Mouse (Mus musculus) kidney, postnatal 14 days (tissue): ENCODE measurements at regions not wholly inside any gene's neighbourhood (a gene's known extent, or its start where the extent isn't known, plus 50 kb on each side); places are given as distances from the start of the nearest gene placed in this dataset.
A peak's percentile ranks its signal among the peaks of the same experiment; 100 is the strongest.

Experiments used
- DNase-seq: peaks from one replicate; pipeline ENCODE4 v3.0.0; 2022; ENCODE audit warnings: mixed read lengths

DNA sequence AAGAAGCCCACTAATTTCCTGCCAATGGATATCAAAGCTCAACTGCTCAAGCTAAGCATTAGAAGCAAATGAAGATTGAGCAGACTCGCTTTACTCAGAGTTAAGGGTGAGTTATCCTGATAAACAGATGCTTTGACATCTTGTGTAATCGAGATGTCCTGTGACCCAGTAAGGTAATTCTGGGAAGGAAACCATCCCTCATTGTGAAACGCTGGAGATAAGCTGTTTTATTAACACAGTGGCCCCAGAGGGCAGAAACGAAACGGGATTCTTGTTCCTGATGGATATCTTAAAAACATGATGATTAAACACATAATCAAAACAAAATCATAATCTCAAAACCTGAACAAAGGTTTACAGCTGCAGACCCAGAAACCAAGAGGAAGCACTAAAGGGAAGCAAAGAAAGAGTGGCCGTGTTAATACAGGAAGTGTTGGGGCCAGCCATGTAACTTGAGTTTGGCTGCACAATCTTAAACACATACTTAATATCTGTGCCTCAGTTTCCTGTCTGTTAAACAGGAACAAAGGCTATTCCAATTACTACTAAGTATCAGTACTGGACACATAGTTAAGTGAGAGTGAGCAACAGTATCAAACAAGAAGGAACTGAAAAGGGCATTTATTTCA is 184.2 kb downstream of the Gm12728 start:
- no peak for DNase-seq

DNA sequence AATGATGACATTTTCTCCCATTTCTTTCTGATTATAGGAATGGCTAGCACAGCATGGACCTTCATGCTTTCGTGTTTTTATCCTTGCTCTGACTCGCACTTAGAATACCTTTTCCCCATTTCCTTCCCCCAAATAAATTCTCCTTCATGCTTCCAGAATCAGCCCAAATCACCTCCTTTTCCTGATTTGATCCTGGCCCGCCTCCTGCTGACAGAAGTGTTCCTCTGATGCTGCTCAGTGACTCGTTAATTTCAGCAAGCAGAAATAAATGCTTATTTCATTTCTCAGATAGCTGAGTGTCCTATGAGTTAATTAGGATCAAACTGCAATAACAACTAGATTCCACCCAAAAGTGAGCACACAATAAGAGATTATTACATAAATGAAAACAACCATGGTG is 185.3 kb downstream of the Gm12728 start:
- DNase-seq, result no peak

DNA sequence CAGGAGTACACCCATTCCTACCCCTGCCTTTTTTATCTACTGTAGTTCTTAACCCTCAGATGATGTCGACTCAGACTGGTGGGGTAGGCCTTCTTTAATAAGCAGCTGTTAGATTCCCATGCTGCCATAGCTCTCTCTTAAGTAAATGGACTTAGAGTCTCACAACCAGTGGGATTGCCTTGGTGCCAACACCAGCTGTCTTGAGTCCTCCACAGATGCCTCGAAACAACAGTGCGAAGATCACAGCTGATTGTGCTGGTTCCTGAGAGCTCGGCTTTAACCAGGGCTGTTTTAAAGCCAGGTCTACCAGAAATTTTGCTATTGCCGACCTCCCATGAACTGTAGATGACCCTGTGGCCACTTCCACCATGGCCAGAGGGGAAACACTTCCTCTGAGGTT is 189.4 kb downstream of the Gm12728 start:
- DNase-seq, result no peak

DNA sequence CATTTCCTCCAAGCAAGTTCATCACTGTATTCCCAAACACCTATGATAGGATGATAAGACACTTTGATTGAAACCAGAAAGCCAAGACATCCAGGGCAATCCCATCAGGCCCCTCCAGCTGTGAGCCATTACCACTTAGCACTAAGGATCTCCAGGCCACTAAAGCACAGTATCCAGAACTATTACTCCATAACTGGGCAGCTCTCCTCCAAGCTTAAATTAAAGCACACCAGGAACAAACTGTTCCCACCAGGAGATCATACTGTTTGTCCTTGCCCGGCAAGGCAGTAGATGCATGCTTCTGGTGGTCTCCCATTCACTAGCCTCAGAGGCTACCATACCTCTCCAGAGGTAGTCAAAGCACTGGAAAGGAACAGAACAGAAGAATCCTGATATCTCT is 193.3 kb downstream of the Gm12728 start:
- DNase-seq, result no peak

DNA sequence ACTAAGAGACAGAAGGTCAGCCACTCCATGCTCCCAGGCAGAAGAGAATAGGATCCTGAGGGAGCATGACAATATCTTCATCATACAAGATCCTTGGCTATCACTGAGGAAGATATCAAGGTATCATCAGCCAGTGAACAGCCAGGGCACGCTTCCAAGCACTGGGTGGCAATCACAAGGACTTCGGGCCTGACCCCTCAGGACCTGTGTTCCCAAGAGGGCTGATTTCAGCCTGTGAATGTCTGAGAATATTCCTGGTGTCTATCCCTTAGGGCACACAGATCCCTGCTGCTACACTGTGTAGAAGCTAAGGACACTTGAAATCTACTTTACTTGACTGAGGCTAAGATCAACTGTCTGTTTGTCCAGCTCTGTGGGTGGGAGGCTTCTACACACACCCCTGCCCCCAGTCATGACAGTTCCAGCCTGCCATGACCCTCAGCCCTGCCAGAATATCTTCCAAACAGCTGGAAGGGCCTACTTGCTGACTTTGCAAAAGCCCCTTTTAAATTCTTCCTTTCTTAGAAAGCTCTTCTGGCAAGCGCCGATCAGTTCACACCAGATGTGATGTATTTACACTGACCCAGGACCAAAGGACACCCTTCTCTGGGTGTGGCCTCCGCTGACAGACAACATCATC is 198.4 kb downstream of the Gm12728 start:
- peak; percentile 41 for DNase-seq

DNA sequence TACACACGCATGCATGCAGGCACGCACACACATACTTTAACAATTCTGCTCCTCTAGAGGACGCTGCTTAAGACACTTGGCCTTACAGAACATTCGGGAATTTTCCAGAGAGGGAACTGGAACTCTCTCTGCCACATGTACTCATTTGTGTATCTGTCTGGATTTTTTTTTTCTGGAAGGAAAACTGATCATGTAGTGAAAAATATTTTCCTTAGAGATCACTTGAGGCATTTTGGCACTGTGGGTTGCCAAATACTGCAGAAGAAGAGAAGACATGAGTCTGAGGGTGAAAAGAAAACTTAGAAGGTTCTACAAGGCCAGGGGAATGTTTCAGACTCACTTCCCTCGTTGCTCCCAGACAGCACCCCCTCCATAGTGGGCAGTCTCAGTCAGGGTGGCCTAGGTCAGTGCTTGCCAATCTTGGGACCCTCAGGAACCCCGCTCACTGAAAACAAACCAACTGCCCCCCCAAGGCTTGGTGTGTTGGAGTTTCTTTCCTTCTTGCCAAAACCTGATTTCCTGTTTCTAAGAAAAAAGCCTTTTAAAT is 203.0 kb downstream of the Gm12728 start:
- DNase-seq, result no peak

DNA sequence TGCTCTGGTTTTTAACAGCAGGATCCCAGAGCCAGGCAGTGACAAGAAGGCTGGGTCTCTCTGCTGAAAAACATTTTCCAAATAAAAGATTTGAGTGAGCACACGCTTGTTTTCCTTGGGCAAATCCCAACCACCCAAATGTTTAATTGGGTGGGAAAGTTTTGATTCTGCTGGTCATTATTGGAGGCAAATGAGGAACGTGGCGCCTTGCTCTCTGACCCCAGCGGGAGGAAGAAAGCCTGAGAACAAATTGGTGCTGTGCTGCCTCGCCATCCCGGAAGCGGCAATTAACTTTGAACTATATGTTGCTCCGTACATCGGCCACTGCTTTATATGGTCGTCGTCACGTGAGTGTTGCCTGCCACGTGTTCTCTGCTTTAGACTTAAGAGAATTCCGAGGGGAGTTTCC is 204.7 kb downstream of the Gm12728 start:
- DNase-seq, result peak; percentile 29

DNA sequence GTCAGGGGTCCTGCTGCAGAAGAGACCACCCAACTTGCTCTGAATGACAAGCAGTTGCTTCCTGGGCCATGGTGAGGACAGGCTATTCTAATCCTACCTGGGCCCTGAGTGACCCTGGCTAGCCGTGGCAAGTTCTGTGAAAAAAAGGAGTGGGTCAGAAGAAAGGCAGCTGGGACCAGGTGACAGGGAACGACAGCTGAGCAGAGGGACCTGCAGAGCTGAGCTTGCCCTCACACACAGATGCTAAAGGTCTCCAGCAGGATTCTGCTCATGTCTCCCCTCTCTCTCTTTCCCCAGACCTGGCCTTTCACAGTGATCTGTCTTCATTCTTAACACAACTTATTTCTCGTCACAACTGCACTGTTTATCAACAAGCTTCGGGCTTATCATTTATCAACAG is 206.4 kb downstream of the Gm12728 start:
- no peak for DNase-seq

- no peak for DNase-seq
Measured at GRCm38 (mm10) chr4:105996893-105997630, 207.4 kb downstream of the Gm12728 start.

DNA sequence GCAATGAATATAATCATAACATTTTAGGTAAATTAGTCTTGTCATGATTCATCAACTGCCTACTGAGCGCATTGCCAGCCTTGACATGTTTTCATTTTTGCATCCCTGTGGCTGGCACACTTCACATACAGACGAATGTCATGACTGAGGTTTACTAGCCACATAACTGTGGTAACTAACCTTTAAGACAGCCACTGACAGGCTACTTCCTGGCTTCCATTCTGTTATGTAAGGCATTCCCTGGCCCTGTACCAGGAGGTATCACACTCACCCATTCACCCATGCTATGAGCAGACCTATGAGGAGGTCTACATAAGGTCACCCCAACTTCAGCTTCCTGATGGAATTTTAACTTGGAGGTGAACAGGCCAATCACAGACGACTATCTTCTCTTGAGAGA is 212.8 kb downstream of the Gm12728 start:
- no peak for DNase-seq

DNA sequence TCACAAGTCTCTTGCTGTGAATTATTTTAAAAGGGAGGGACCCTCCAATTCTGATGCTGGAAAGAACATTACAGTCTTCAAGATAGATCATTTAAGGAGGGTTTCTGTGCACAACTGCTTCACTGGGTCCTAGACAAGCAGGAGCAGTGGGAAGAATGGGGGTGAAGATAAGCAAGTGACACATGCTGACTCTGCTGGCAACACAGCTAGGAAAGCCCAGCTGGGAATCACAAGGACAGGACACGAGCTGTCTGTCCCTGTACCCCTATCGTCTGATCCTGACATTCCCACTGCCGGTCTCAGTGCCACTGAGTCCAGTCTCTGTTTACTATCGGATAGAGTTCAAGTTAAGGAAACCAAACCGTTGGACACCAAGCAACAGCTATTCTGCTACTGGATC is 216.3 kb downstream of the Gm12728 start:
- DNase-seq, result no peak

DNA sequence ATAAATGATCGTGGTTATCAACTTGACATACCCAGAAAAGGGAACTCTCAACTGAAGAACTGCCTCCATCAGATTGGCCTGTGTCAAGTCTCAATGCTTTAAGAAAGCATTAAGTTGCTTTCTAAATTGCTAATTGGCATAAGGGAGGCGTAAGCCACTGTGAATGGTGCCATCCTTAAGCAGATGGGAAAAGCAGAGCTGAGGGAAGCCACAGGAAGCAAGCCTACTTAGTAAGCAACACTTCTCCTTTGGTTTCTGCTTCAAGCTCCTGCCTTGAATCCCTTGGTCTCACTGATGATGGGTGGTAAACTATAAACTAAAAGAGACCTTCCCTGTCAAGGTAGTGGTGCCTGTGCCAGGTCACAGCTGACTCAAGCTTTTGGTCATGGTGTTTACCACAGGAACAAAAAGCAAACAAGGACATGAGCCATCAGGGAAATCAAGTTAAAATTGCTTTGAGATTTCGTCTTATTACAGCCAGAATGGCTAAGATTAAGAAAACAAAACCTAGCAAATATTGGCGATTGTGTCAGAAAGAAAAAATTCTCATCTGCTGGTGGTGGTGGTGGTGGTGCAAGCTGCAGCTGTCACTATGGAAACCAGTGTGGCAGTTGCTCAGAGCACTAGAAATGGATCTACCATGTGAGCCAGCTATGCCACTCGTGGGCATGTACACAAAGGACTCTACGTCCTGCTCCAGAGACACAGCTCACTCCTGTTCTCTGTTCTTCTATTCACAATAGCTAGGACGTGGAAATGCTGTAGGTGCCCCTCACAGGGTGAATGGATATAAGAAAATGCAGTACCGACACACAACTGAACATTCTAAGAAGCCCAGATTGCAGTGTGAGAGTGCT is 217.9 kb downstream of the Gm12728 start:
- no peak for DNase-seq

DNA sequence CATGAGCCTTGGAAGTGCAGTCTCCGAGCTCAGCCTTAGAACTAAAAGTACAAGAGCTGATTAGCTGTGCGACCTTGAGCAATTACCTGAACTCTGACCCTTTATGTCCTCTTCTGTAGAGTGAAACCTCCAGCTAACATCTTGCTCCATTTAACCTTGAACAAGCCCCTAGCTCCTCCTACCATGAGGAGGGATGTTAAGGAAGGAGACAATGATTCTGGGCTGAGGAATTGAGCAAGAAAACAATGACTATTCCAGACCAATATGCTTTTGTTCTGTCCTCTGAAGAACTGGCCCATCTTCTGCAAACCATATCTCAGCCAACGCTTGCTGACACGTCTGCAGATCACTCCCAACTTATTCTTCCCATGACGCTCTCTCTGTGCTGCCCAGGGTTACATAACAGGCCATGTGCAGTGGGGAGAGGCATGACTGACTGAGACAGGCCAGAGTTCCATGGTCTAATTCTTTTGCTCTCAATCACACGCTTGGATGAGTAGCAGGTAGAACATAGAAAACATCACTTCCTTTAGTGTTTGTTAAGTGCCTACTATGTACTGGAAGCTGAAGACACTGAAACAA is 227.5 kb downstream of the Gm12728 start:
- DNase-seq, result no peak

DNA sequence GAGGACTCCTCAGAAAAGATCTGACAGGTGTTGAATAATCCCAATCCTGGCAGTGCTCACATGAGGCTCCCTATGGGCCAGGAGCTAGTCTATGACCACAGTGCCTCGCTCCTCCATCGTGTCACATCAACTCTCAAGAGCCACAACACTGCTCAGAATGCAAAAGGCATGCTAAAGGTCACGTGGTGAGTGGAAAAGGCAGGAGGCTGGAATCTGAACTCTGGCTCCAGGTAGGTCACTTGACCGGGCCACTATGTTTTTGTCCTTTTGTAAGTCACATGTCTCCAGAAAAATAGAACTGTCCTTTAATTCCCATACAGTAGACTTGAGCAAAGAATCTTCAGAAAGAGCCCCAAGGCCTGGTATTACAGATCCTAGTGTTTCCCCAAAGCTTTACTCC is 229.3 kb downstream of the Gm12728 start:
- DNase-seq, result peak; percentile 10

- DNase-seq, result no peak
Measured at GRCm38 (mm10) chr4:106020338-106020737, 230.7 kb downstream of the Gm12728 start.

DNA sequence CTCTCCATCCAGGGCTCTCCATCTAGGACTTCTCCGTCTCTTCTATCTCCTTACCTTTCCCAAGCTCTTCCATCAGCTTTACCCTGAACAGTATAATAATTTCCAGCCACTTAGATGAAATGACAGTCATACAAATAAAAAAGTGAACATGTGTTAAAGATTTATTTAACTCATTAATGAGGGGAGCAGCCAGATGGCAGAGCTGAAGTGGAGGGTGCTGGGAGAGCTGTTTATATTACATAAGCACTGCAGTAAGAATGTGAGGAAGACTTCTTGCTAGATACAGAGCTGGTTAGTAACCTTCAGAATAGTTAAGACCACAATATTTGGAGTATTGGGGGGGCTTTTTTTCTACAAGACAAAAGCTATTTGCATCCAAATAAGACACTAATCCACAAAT is 234.9 kb downstream of the Gm12728 start:
- no peak for DNase-seq

GRCm38 (mm10) chr4:106025966-106026637 is 236.4 kb downstream of the Gm12728 start:
- DNase-seq, result peak; percentile 41

- DNase-seq, result no peak
Measured at GRCm38 (mm10) chr4:106040376-106040775, 250.7 kb downstream of the Gm12728 start.

- DNase-seq, result peak; percentile 38
Measured at GRCm38 (mm10) chr4:106042456-106042855, 252.8 kb downstream of the Gm12728 start.

DNA sequence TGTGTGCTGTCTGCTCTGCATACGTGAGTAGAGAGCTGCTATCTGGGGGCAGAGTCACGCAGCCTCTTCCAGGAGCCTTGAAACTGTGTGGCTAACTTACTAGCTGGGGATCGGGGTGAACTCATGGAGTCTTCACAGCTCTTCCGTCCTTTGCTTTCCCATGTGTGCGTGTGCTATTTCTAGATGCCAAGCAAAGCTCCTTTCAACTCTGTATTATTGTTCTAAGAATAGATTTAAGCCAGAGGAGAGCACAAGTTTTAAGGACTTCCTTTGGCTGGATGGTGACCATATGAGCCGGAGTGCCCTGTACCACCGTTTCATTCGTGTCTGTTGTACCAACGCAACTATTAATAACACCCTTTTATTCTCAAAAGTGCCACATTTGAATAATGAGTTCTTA is 254.0 kb downstream of the Gm12728 start:
- DNase-seq, result no peak

- no peak for DNase-seq
Measured at GRCm38 (mm10) chr4:106048053-106048452, 258.4 kb downstream of the Gm12728 start.

DNA sequence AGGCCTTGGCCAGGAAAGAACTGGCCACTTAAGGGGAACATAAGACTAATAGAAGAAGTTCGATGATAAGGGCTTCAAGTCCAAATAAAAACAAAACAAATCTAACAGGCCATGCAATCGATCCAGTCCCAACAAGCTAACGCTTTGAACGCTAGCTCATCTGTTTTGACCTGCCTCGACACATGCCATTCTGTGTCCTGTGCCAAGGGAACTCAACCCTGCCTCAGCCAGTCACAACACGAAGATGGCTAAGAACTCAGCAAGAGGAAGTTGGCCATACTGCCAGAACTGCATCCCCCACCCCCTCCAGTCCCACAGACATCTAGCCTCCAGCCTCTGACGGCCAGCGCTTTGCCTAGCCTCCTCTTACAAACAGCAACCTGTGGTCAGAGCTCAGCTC is 259.1 kb downstream of the Gm12728 start:
- no peak for DNase-seq
